Mouse (Mus musculus): Measurements from ENCODE around the gene Ednrb.

DNA sequence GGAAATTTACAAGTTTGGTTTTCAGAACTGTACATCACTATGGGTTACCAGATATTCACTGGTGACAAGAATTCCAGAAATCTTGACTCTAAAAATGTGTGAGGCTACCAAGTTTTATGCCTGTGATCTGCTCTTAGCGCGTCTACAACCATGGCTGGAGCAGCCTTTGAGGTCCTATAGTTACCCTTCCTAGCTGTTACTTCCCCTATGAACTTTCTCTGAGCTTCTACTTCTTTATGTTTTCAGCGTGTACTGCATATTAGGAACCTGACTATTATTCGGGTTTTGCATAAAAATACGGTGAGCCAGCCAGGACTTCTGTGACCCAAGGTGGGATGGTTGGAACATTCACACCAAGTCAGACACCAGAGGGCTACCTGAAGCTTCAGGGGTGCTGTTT lies 18.3 kb downstream of the Ednrb start:
- TF ChIP-seq EP300 (IDR thresholded peaks at IDR 0.05) (no peak), CTCF (IDR thresholded peaks at IDR 0.05) (no peak)

Data from lung, postnatal 0 days (tissue).